Mouse (Mus musculus) stomach, postnatal 0 days (tissue): ENCODE data around the gene Pde6d. TPM values are rescaled to one million over a fixed set of nuclear protein-coding genes. Genes with fewer than 3 reads are reported as not detected.

Experiments
- ATAC-seq: fragments of 200-750 bp; cut with Nextera tagmentation; 2 replicates; pipeline ENCODE4 v1.8.0; 2017; ENCODE audit not compliant: low FRiP score, low TSS enrichment
- DNase-seq: peaks from one replicate; pipeline ENCODE4 v3.0.0-alpha.2; 2016; ENCODE audit warnings: low spot score
- H3K27ac ChIP-seq: fragments of 300-500 bp; sonication (generic); replicated peaks from 2 replicates; pipeline ENCODE4 v1.5.1; 2014; ENCODE audit warnings: mild to moderate bottlenecking, control low read depth
- H3K27me3 ChIP-seq: fragments of 300-500 bp; sonication (generic); 2 replicates; pipeline ENCODE4 v1.6.1; 2014; ENCODE audit warnings: low read length; ENCODE audit not compliant: control insufficient read depth, insufficient read depth
- H3K36me3 ChIP-seq: fragments of 300-500 bp; sonication (generic); 2 replicates; pipeline ENCODE4 v1.6.1; 2014; ENCODE audit warnings: low read length, mixed read lengths; ENCODE audit not compliant: control insufficient read depth, insufficient read depth
- H3K4me1 ChIP-seq: fragments of 300-500 bp; sonication (generic); replicated peaks from 2 replicates; pipeline ENCODE4 v1.6.1; 2014; ENCODE audit warnings: antibody characterized with exemption; ENCODE audit not compliant: control insufficient read depth, insufficient read depth
- H3K4me2 ChIP-seq: fragments of 300-500 bp; sonication (generic); replicated peaks from 2 replicates; pipeline ENCODE4 v1.6.1; 2014; ENCODE audit warnings: low read depth, mild to moderate bottlenecking, control low read depth, moderate library complexity
- H3K4me3 ChIP-seq: fragments of 300-500 bp; sonication (generic); 2 replicates; pipeline ENCODE4 v1.5.1; 2014; ENCODE audit warnings: low read depth, low read length, control low read depth
- H3K9ac ChIP-seq: fragments of 300-500 bp; sonication (generic); 2 replicates; pipeline ENCODE4 v1.6.1; 2014; ENCODE audit warnings: mild to moderate bottlenecking, low read length, control low read depth, mixed read lengths
- H3K9me3 ChIP-seq: fragments of 300-500 bp; sonication (generic); 2 replicates; pipeline ENCODE4 v1.6.1; 2016; ENCODE audit warnings: low read length; ENCODE audit not compliant: control insufficient read depth
- CTCF ChIP-seq: IDR thresholded peaks from 2 replicates; pipeline ENCODE4 v1.5.1; 2016; ENCODE audit warnings: antibody characterized with exemption, low read depth, mild to moderate bottlenecking, moderate library complexity
- EP300 ChIP-seq: optimal IDR thresholded peaks from 2 replicates; pipeline ENCODE3; 2016; ENCODE audit warnings: antibody characterized with exemption
- WGBS: fragments of 180-500 bp; shearing (Covaris S2); extraction: QIAGEN DNeasy Blood & Tissue Kit; methylation state at CpG from one replicate; pipeline ENCODE4 v1.1.7; 2014; 5-methylcytosine and 5-hydroxymethylcytosine counted together
- polyA plus RNA-seq: library from polyadenylated mRNA; unstranded; fragments of >200 nt; fragmentation: Nextera tagmentation; extraction: Ambion mirVana; gene quantifications from 2 replicates; pipeline ENCODE4 v1.2.1, GENCODE M21; 2015

Pde6d gene
- polyA plus RNA-seq = 33.6 and 38.2 TPM in 2 replicates

DNA sequence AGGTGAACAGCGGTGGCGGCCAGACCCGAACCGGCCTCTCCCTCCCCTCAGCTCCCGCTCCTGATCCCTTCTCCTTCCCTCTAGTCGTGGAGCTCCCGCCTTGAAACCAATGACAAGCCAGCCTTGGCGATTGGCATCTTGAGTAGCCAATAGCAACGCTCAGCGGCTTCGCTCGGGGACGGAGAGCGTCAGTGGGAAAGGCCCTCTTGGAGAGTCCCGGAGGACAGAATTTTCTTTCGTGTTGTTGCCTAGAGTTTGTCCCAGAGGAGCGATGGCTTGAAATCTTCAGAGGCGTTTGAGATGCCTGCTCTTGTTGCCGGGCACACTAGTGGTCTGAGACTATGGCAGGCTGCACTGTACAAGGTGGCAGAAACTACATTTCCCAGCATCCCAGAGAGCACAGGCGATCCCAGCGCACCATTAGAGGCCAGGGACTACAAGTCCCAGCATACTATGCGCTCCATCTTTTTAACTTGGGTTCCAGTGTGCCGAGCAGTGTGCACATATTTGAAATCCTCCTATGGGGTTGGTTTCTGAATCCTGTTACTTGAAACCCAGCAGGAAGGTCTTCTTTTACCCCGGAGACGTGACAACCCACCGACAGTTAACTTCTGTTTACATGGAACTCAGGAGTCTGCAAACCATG is at the start of gene Pde6d, which contains the start of gene Cops7b:
TSS of gene Pde6d (minus strand) at position 179 of the 646 bp plus-strand sequence.
TSS of gene Cops7b (plus strand) at position 454 of the 646 bp plus-strand sequence.
- Histone ChIP-seq H3K27me3 (no peaks in the 10 kb centered on the region), H3K9me3 (no peaks in the 10 kb centered on the region), H3K9ac (peak within 1 kb of the TSS; percentile 71), H3K4me3 (peak within 1 kb of the TSS; percentile 92), H3K4me2 (peak within 1 kb of the TSS; percentile 79), H3K27ac (peak within 1 kb of the TSS; percentile 70; the same call in 1 of the 2 replicates), H3K36me3 (no peaks in the 10 kb centered on the region), H3K4me1 (peaks cover 4% of the 10 kb centered on the region; the same call in 1 of the 2 replicates)
- ATAC-seq (peak; percentile 98), DNase-seq (peak; percentile 94)
- 1% methylated on average over 26 of the region's 26 CpGs for WGBS
- TF ChIP-seq CTCF (no peak), EP300 (no peak)

DNA sequence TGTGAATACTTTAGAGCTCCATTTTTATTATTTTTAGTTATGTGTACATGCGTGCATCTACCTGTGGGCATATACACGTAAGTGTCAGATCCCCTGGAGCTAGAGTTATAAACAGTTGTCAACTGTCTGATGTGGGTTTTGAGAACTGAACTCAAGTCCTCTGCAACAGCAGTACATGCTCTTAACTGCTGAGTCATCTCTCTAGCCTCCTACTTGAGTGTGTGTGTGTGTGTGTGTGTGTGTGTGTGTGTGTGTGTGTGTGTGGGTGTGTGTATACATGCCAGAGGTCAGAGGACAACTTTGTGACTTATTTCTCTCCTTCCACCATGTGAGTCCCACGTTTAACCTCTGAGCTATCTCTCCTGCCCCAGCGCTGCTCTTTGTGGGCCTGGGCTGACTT is 48.1 kb upstream of the Pde6d start:
- ATAC-seq = no peak

DNA sequence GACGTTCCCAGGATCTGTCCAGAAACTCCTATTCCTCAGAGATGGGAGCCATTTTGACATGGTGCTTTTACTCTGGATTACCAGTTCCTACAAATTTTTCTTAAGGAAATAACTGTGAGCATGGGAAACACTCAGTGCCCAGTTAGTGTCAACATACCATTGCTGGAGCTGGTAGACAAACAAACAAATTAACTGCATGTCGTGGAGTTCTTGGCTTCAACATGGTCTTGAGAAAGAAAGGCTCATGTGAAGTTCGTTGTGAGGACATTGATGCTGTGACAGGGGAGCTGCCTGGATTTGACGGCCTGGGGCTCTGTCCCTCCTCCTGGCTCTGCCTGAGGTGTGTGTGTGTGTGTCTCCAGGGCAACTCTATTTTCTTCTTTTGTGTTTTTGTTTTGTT is 47.5 kb upstream of the Pde6d start:
- Histone ChIP-seq H3K4me1 (no peaks in the 10 kb centered on the region), H3K9ac (no peak overlapping the region), H3K36me3 (no peaks in the 10 kb centered on the region), H3K4me3 (no peak overlapping the region), H3K4me2 (no peak overlapping the region), H3K9me3 (no peaks in the 10 kb centered on the region), H3K27ac (no peak overlapping the region), H3K27me3 (no peaks in the 10 kb centered on the region)
- DNase-seq (no peak), ATAC-seq (no peak)
- 45% methylated on average over 4 of the region's 4 CpGs for WGBS
- TF ChIP-seq EP300 = no peak
- no peak for TF ChIP-seq CTCF

More for the DNA sequence above, 48.1 kb upstream of the Pde6d start:
- H3K36me3 ChIP-seq = no peaks in the 10 kb centered on the region
- no peak for TF ChIP-seq EP300
- TF ChIP-seq CTCF = no peak
- H3K4me3 ChIP-seq = no peak overlapping the region
- no peak for DNase-seq
- H3K9me3 ChIP-seq = no peaks in the 10 kb centered on the region
- 66% methylated on average over 4 of the region's 4 CpGs for WGBS
- no peak overlapping the region for H3K9ac ChIP-seq
- H3K27ac ChIP-seq = no peak overlapping the region
- no peak overlapping the region for H3K4me2 ChIP-seq
- H3K4me1 ChIP-seq = no peaks in the 10 kb centered on the region
- H3K27me3 ChIP-seq = no peaks in the 10 kb centered on the region

DNA sequence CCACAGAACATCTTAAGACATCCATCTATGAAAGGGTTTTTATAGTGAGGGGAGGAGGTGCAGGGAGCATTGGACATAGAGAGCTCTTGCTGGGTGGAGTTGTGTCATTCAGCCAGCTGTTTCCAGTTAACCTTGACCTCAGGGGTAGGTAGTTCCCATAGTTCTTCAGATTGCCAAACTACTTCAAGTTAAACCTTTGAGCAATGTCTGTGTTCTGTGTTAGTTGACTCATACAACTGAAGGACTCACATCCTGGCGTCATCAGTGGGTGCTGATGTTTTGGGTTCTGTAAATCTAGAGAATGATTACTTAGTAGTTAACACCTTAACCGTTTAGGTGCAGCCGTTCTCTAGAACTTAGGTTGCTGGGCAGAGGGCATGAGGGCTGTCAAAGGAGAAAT is 45.8 kb upstream of the Pde6d start:
- no peaks in the 10 kb centered on the region for H3K27me3 ChIP-seq
- DNase-seq (no peak), ATAC-seq (no peak)
- no peaks in the 10 kb centered on the region for H3K9me3 ChIP-seq
- WGBS = 57% methylated on average over 3 of the region's 3 CpGs
- no peak overlapping the region for H3K9ac ChIP-seq
- no peaks in the 10 kb centered on the region for H3K36me3 ChIP-seq
- no peak overlapping the region for H3K4me2 ChIP-seq
- no peaks in the 10 kb centered on the region for H3K4me1 ChIP-seq
- TF ChIP-seq CTCF (no peak), EP300 (no peak)
- no peak overlapping the region for H3K4me3 ChIP-seq
- no peak overlapping the region for H3K27ac ChIP-seq

DNA sequence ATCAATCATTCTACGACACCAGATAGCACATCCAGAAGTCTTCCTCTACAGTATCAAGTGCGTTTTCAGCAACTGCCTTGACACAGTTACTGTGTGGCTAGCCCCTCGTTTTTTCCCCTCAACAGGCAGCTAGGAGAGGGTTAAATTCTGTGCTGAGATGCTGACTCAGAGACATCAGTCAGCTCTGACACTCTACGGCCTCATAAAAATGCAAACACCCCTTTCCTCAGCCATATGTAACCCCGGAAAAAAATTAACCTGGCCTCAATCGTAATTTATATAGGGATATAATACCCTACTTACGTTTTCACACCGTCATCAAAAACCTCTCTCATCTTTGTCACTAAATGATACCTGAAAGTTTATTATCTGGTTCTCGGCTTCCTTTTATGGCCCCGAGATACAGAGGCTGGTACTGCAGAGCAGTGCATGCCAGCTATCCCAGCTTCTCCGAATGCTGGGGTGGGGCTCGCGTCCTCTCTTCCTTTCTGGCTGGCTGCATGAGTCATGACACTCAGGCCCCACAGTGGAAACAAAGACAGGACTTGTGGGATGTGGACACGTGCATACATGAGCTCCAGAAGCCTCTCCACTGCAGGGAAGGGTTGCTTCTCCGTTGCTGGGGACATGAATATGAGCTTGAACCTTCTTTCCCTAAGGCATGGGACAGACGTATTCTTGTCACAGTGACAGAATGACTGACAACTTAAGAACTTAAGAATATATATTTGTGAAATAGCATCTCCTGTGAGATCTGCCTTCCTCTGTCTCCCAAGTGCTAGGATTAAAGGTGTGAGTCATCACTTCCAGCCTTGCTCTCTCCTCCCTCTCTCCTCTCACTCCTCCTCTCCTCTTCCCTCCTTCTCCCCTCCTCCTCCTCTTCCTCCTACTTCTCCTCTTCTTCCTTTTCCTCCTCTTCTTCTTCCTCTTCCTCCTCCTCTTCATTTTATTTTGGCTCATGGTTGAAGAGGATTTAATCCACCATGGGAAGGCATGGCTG is 40.9 kb upstream of the Pde6d start:
- DNase-seq = peak; percentile 26
- 28% methylated on average over 16 of the region's 16 CpGs for WGBS

More for the DNA sequence above, 40.9 kb upstream of the Pde6d start:
- H3K4me2 ChIP-seq = 0 out of 2 replicates have a peak overlapping the region, but pooled peaks have one; percentile 11
- no peaks in the 10 kb centered on the region for H3K36me3 ChIP-seq
- no peak overlapping the region for H3K9ac ChIP-seq
- H3K4me1 ChIP-seq = no peaks in the 10 kb centered on the region
- H3K9me3 ChIP-seq = no peaks in the 10 kb centered on the region
- H3K27me3 ChIP-seq = no peaks in the 10 kb centered on the region
- H3K4me3 ChIP-seq = no peak overlapping the region
- TF ChIP-seq EP300 (no peak), CTCF (no peak)
- peak; percentile 75 for ATAC-seq
- no peak overlapping the region for H3K27ac ChIP-seq
